Mouse (Mus musculus): ENCODE measurements around the gene Frmd6. TPM values are rescaled to one million over a fixed set of nuclear protein-coding genes. Genes with fewer than 3 reads are reported as not detected.

Frmd6 gene
- polyA plus RNA-seq, 1 experiment from 2014 or later: 15.9 TPM

DNA sequence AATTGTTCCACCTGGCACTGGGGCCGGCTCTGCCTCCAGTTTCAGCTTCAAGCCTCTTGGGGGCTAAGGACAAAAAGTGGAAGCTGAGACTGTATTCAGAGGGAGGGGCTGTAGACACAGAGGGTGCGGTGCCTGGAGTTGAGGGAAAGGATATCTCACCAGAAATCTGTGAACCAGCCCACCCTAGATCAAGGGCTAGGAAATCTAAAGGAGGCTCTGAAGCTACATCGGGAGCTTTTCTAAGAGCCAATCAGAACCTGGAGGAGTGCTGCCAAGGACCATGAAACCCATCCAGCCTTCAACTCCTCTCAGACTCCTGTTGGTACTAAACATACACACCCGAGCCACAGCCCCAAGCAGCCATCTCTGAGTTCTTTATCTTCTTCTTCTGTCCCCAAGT, 82.8 kb downstream of the Frmd6 start:
- H3K36me3 ChIP-seq (ENCODE audit: control insufficient read depth, insufficient read depth, low read length): no peaks in the 10 kb centered on the region
- H3K27me3 ChIP-seq (ENCODE audit: control insufficient read depth, insufficient read depth, low read length): no peaks in the 10 kb centered on the region
- H3K27ac ChIP-seq (ENCODE audit: low read depth, low read length): no peak overlapping the region
- ATAC-seq (ENCODE audit: low FRiP score): no peak
- DNase-seq (ENCODE audit: low spot score, missing footprints): no peak
- H3K4me1 ChIP-seq (ENCODE audit: control insufficient read depth, insufficient read depth, low read length): peaks cover 5% of the 10 kb centered on the region; the same call in 1 of the 2 replicates
- H3K4me2 ChIP-seq: no peak overlapping the region
- H3K9ac ChIP-seq (ENCODE audit: low read length): no peak overlapping the region
- no peak overlapping the region for H3K4me3 ChIP-seq (ENCODE audit: low read depth, low read length)
- WGBS: 74% methylated on average over 4 of the region's 4 CpGs
- H3K9me3 ChIP-seq (ENCODE audit: control insufficient read depth, low read length): no peaks in the 10 kb centered on the region

GRCm38 (mm10) chr12:70910241-70910720, 85.0 kb downstream of the Frmd6 start:
- 12% methylated on average over 9 of the region's 9 CpGs for WGBS
- H3K27ac ChIP-seq (ENCODE audit: low read depth, low read length): no peak overlapping the region
- H3K4me1 ChIP-seq (ENCODE audit: control insufficient read depth, insufficient read depth, low read length): peaks cover 5% of the 10 kb centered on the region; the same call in 1 of the 2 replicates
- no peaks in the 10 kb centered on the region for H3K36me3 ChIP-seq (ENCODE audit: control insufficient read depth, insufficient read depth, low read length)
- no peaks in the 10 kb centered on the region for H3K27me3 ChIP-seq (ENCODE audit: control insufficient read depth, insufficient read depth, low read length)
- H3K4me3 ChIP-seq (ENCODE audit: low read depth, low read length): no peak overlapping the region
- H3K4me2 ChIP-seq: no peak overlapping the region
- ATAC-seq (ENCODE audit: low FRiP score): peak; percentile 61
- H3K9ac ChIP-seq (ENCODE audit: low read length): no peak overlapping the region
- no peaks in the 10 kb centered on the region for H3K9me3 ChIP-seq (ENCODE audit: control insufficient read depth, low read length)
- DNase-seq (ENCODE audit: low spot score, missing footprints): peak; percentile 98

DNA sequence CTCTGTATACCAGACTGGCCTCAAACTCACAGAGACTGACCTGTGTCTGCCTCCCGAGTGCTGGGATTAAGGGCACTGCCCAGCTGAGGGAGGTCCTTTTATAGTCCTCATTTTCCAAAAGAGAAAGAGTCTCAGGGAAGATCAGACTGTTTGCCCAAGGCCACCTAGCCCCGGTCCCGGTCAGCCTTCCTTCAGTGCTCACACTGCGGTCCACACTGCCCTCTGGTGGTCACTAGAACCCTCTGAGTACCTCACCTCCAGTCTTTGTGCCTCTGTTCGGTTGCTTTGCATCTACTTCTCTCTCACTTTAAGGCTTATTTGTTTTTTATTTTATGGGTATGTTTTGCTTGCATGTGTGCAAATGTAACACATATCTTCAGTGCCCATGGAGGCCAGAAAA, 85.7 kb downstream of the Frmd6 start:
- H3K4me2 ChIP-seq: no peak overlapping the region
- peaks cover 5% of the 10 kb centered on the region; the same call in 1 of the 2 replicates for H3K4me1 ChIP-seq (ENCODE audit: control insufficient read depth, insufficient read depth, low read length)
- WGBS: 13% methylated on average over 5 of the region's 5 CpGs
- no peak overlapping the region for H3K9ac ChIP-seq (ENCODE audit: low read length)
- H3K36me3 ChIP-seq (ENCODE audit: control insufficient read depth, insufficient read depth, low read length): no peaks in the 10 kb centered on the region
- peak; percentile 94 for DNase-seq (ENCODE audit: low spot score, missing footprints)
- H3K27ac ChIP-seq (ENCODE audit: low read depth, low read length): no peak overlapping the region
- H3K27me3 ChIP-seq (ENCODE audit: control insufficient read depth, insufficient read depth, low read length): no peaks in the 10 kb centered on the region
- no peak overlapping the region for H3K4me3 ChIP-seq (ENCODE audit: low read depth, low read length)
- no peaks in the 10 kb centered on the region for H3K9me3 ChIP-seq (ENCODE audit: control insufficient read depth, low read length)
- ATAC-seq (ENCODE audit: low FRiP score): peak; percentile 70; the same call in 1 of the 2 replicates

DNA sequence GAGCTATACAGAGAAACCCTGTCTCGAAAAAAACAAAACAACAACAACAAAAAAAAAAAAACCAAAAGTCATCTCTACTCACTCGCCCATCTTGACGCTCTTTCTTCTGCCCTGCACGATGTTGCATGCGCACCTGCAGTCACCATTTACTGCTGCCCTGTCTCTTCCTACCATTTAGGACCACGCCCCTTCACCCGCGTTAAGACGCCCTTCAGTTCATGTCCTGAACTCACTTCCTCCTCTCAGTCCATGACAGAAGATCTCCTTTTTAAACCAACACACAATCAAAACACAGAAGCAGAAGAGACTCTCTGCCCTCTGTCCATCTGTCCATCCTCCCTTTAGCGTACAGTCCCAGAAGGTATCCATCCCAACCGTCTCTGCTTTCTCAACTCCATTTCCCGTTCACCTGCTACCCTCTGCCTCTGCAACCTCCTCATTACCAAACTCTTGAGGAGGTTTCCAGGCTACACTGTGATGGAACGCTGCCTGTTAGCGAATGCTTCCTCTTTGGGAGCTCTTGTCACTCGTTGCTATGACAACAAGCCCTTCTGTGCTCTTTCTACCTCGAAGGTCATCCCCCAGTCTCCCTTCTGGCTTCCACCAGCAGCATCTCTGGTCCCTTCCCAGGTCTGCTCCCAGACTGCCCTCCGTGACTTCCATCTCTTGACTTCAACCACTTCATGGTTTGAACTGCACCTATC, 86.5 kb downstream of the Frmd6 start:
- no peaks in the 10 kb centered on the region for H3K36me3 ChIP-seq (ENCODE audit: control insufficient read depth, insufficient read depth, low read length)
- H3K4me1 ChIP-seq (ENCODE audit: control insufficient read depth, insufficient read depth, low read length): peaks cover 5% of the 10 kb centered on the region; the same call in 1 of the 2 replicates
- no peak overlapping the region for H3K4me2 ChIP-seq
- H3K4me3 ChIP-seq (ENCODE audit: low read depth, low read length): no peak overlapping the region
- H3K9me3 ChIP-seq (ENCODE audit: control insufficient read depth, low read length): no peaks in the 10 kb centered on the region
- ATAC-seq (ENCODE audit: low FRiP score) (no peak), DNase-seq (ENCODE audit: low spot score, missing footprints) (no peak)
- H3K9ac ChIP-seq (ENCODE audit: low read length): no peak overlapping the region
- no peaks in the 10 kb centered on the region for H3K27me3 ChIP-seq (ENCODE audit: control insufficient read depth, insufficient read depth, low read length)
- no peak overlapping the region for H3K27ac ChIP-seq (ENCODE audit: low read depth, low read length)
- WGBS: 65% methylated on average over 17 of the region's 17 CpGs

DNA sequence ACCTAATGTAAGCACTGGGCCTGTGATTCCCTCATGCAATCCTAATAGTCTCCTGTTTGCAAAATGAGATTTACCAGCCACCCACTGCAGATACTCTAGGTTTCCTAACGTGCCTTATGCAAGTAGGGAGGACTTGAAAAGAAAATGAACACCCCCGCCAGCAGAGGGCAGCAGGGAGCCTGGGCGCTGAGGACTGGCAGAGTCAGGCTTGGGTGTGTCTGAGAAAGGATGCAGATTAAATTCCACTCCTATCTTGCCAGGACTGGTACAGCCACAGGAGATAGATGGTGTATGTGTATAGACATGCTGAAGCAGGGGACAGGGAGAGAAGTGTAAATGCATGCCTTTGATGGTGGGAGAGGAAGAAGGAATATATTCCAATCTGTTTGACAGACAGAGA, 88.1 kb downstream of the Frmd6 start:
- no peak overlapping the region for H3K4me2 ChIP-seq
- DNase-seq (ENCODE audit: low spot score, missing footprints) (no peak), ATAC-seq (ENCODE audit: low FRiP score) (no peak)
- H3K9me3 ChIP-seq (ENCODE audit: control insufficient read depth, low read length): no peaks in the 10 kb centered on the region
- 47% methylated on average over 3 of the region's 3 CpGs for WGBS
- H3K4me1 ChIP-seq (ENCODE audit: control insufficient read depth, insufficient read depth, low read length): peaks cover 5% of the 10 kb centered on the region; the same call in 1 of the 2 replicates
- H3K9ac ChIP-seq (ENCODE audit: low read length): no peak overlapping the region
- H3K36me3 ChIP-seq (ENCODE audit: control insufficient read depth, insufficient read depth, low read length): no peaks in the 10 kb centered on the region
- no peak overlapping the region for H3K4me3 ChIP-seq (ENCODE audit: low read depth, low read length)
- no peaks in the 10 kb centered on the region for H3K27me3 ChIP-seq (ENCODE audit: control insufficient read depth, insufficient read depth, low read length)
- no peak overlapping the region for H3K27ac ChIP-seq (ENCODE audit: low read depth, low read length)

DNA sequence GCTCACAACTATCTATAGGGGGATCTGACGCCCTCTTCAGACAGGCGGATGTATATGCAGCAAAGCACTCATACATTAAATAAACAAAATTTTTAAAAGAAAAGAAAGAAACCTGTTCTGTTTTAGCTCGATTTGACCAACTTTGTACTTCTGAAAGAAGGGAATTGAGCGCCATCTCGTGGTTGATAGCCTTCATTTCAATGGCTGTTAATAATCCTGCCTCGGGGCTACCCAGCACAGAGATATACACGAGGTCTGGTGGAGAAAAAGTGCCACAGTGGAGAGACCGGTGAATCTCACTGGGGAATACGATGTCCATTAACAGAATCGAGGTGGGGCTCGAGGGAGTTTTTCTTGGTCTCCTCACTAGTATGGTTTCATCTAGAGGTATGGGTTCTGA, 89.1 kb downstream of the Frmd6 start:
- Histone ChIP-seq H3K27me3 (ENCODE audit: control insufficient read depth, insufficient read depth, low read length) (no peaks in the 10 kb centered on the region), H3K27ac (ENCODE audit: low read depth, low read length) (no peak overlapping the region), H3K36me3 (ENCODE audit: control insufficient read depth, insufficient read depth, low read length) (no peaks in the 10 kb centered on the region), H3K9ac (ENCODE audit: low read length) (no peak overlapping the region), H3K4me3 (ENCODE audit: low read depth, low read length) (no peak overlapping the region), H3K4me1 (ENCODE audit: control insufficient read depth, insufficient read depth, low read length) (peaks cover 5% of the 10 kb centered on the region; the same call in 1 of the 2 replicates), H3K4me2 (no peak overlapping the region), H3K9me3 (ENCODE audit: control insufficient read depth, low read length) (no peaks in the 10 kb centered on the region)
- DNase-seq (ENCODE audit: low spot score, missing footprints): peak; percentile 88
- 63% methylated on average over 11 of the region's 11 CpGs for WGBS
- no peak for ATAC-seq (ENCODE audit: low FRiP score)

DNA sequence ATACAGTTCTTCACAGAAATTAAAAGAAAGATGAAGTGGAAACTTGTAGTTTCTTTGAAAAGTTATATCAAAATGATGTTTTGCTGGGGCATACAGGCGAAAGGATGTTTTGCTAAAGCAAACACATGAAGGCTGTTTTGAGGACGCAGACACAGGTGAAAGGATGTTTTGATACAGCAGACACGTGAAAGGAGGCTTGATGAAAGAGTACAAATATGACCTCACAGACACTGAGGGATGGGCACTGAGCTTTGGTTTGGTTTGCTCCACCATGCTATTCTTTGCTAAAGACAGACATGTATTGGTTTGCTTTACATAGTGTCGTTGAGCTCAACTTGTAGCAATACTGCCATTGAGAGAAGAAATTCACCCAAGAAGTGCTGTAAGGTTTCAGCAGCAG, 104.5 kb downstream of the Frmd6 start:
- Histone ChIP-seq H3K36me3 (ENCODE audit: control insufficient read depth, insufficient read depth, low read length) (no peaks in the 10 kb centered on the region), H3K4me2 (no peak overlapping the region), H3K4me3 (ENCODE audit: low read depth, low read length) (no peak overlapping the region), H3K9ac (ENCODE audit: low read length) (no peak overlapping the region), H3K9me3 (ENCODE audit: control insufficient read depth, low read length) (no peaks in the 10 kb centered on the region), H3K4me1 (ENCODE audit: control insufficient read depth, insufficient read depth, low read length) (no peaks in the 10 kb centered on the region), H3K27me3 (ENCODE audit: control insufficient read depth, insufficient read depth, low read length) (no peaks in the 10 kb centered on the region), H3K27ac (ENCODE audit: low read depth, low read length) (no peak overlapping the region)
- WGBS: 83% methylated on average over 4 of the region's 4 CpGs
- no peak for DNase-seq (ENCODE audit: low spot score, missing footprints)
- ATAC-seq (ENCODE audit: low FRiP score): no peak

- peak overlapping the region; percentile 86 for H3K9ac ChIP-seq (ENCODE audit: low read length)
- H3K36me3 ChIP-seq (ENCODE audit: control insufficient read depth, insufficient read depth, low read length): no peaks in the 10 kb centered on the region
- peak overlapping the region; percentile 48 for H3K4me2 ChIP-seq
- peaks cover 4% of the 10 kb centered on the region for H3K4me1 ChIP-seq (ENCODE audit: control insufficient read depth, insufficient read depth, low read length)
- 33% methylated on average over 7 of the region's 12 CpGs for WGBS
- H3K27ac ChIP-seq (ENCODE audit: low read depth, low read length): peak overlapping the region; percentile 87
- ATAC-seq (ENCODE audit: low FRiP score): peak; percentile 63
- H3K27me3 ChIP-seq (ENCODE audit: control insufficient read depth, insufficient read depth, low read length): no peaks in the 10 kb centered on the region
- peak; percentile 89 for DNase-seq (ENCODE audit: low spot score, missing footprints)
- no peaks in the 10 kb centered on the region for H3K9me3 ChIP-seq (ENCODE audit: control insufficient read depth, low read length)
- H3K4me3 ChIP-seq (ENCODE audit: low read depth, low read length): peak overlapping the region; percentile 84
These were observed 111.8 kb downstream of the Frmd6 start for GRCm38 (mm10) chr12:70937150-70937549.

GRCm38 (mm10) chr12:70937571-70938384, 112.5 kb downstream of the Frmd6 start, which contains the start of gene Actr10:
Gene Actr10, plus strand, starts transcription at chr12:70937857.
- peaks cover 4% of the 10 kb centered on the region for H3K4me1 ChIP-seq (ENCODE audit: control insufficient read depth, insufficient read depth, low read length)
- DNase-seq (ENCODE audit: low spot score, missing footprints) (peak; percentile 100), ATAC-seq (ENCODE audit: low FRiP score) (peak; percentile 97)
- peak within 1 kb of the TSS; percentile 65 for H3K4me2 ChIP-seq
- H3K4me3 ChIP-seq (ENCODE audit: low read depth, low read length): peak within 1 kb of the TSS; percentile 84
- H3K9me3 ChIP-seq (ENCODE audit: control insufficient read depth, low read length): no peaks in the 10 kb centered on the region
- WGBS: under 1% methylated on average over 59 of the region's 59 CpGs
- H3K27ac ChIP-seq (ENCODE audit: low read depth, low read length): peak within 1 kb of the TSS; percentile 87
- H3K36me3 ChIP-seq (ENCODE audit: control insufficient read depth, insufficient read depth, low read length): 0 out of 2 replicates have a peak, but pooled peaks cover 3% of the 10 kb centered on the region
- H3K9ac ChIP-seq (ENCODE audit: low read length): peak within 1 kb of the TSS; percentile 86
- no peaks in the 10 kb centered on the region for H3K27me3 ChIP-seq (ENCODE audit: control insufficient read depth, insufficient read depth, low read length)

Data from midbrain, embryonic 11.5 days (tissue).